Mouse (Mus musculus) ES-Bruce4 (cell line): Measurements from ENCODE around the gene Tceanc.

ENCODE experiments used
- CTCF ChIP-seq: IDR thresholded peaks from one replicate; pipeline ENCODE4 v1.8.1; 2011; ENCODE audit warnings: low read depth, low read length
- EP300 ChIP-seq: IDR thresholded peaks from 2 replicates; pipeline ENCODE4 v1.6.1; 2011; ENCODE audit warnings: low read depth, low read length; ENCODE audit not compliant: insufficient read depth
- POLR2A ChIP-seq: IDR thresholded peaks from one replicate; pipeline ENCODE4 v1.8.1; 2011; ENCODE audit warnings: low read length; ENCODE audit not compliant: insufficient read depth

GRCm38 (mm10) chrX:166512071-166512470 lies 6.3 kb downstream of the Tceanc start:
- TF ChIP-seq POLR2A: no peak
- no peak for TF ChIP-seq CTCF
- TF ChIP-seq EP300: no peak
